Mouse (Mus musculus): ENCODE results near the gene Mitf.

- no peak for TF ChIP-seq CTCF (IDR thresholded peaks at IDR 0.05; ENCODE audit: extremely low read depth, insufficient read depth, insufficient read length, insufficient replicate concordance)
- no peak for TF ChIP-seq POLR2A (IDR thresholded peaks at IDR 0.05; ENCODE audit: low read depth, low read length)
Observed at GRCm38 (mm10) chr6:97854236-97854635, 47.4 kb downstream of the Mitf start.
